Mouse (Mus musculus) heart, embryonic 14.5 days (tissue): ENCODE results near the gene Spg20. TPM values are rescaled to one million over a fixed set of nuclear protein-coding genes. Genes with fewer than 3 reads are reported as not detected.

Source experiments
- ATAC-seq: fragments of 200-750 bp; cut with Nextera tagmentation; 2 replicates; pipeline ENCODE4 v1.8.0; 2017; ENCODE audit warnings: low read depth, moderate TSS enrichment; ENCODE audit not compliant: insufficient number of reproducible peaks, insufficient read depth, low FRiP score
- H3K27ac ChIP-seq, 2 experiments: fragments of 200-500 bp in 1 of 2; fragments of 300-500 bp in 1 of 2; sonication (generic) in 1 of 2; replicated peaks in 1 of 2; 2 replicates each; pipeline ENCODE4 v1.5.1; 2012 to 2014; ENCODE audit warnings: low read depth in 2 of 2, low read length in 2 of 2, control low read depth in 1 of 2, mild to moderate bottlenecking in 1 of 2, mixed read lengths in 1 of 2; ENCODE audit not compliant: control insufficient read depth in 1 of 2, insufficient read depth in 1 of 2
- H3K27me3 ChIP-seq: fragments of 300-500 bp; sonication (generic); 2 replicates; pipeline ENCODE4 v1.6.1; 2014; ENCODE audit warnings: mild to moderate bottlenecking, low read length, control low read depth; ENCODE audit not compliant: control insufficient read depth, insufficient read depth
- H3K36me3 ChIP-seq: fragments of 300-500 bp; sonication (generic); 2 replicates; pipeline ENCODE4 v1.6.1; 2014; ENCODE audit warnings: mild to moderate bottlenecking, control low read depth, low read length, mixed read lengths; ENCODE audit not compliant: control insufficient read depth, insufficient read depth
- H3K4me1 ChIP-seq, 2 experiments: fragments of 200-500 bp in 1 of 2; fragments of 300-500 bp in 1 of 2; sonication (generic) in 1 of 2; 2 replicates each; pipeline ENCODE4 v1.6.1; 2012 to 2014; ENCODE audit warnings: low read length in 2 of 2, control low read depth in 1 of 2, mixed read lengths in 1 of 2; ENCODE audit not compliant: control insufficient read depth in 2 of 2, insufficient read depth in 2 of 2
- H3K4me2 ChIP-seq: fragments of 300-500 bp; sonication (generic); 2 replicates; pipeline ENCODE4 v1.6.1; 2014; ENCODE audit warnings: mild to moderate bottlenecking, low read length
- H3K4me3 ChIP-seq, 2 experiments: fragments of 200-500 bp in 1 of 2; fragments of 300-500 bp in 1 of 2; sonication (generic) in 1 of 2; 2 replicates each; pipeline ENCODE4 v1.5.1; 2012 to 2014; ENCODE audit warnings: low read length in 2 of 2, mild to moderate bottlenecking in 2 of 2, control low read depth in 1 of 2, low read depth in 1 of 2, moderate library complexity in 1 of 2; ENCODE audit not compliant: control insufficient read depth in 1 of 2, insufficient read depth in 1 of 2
- H3K9ac ChIP-seq: fragments of 300-500 bp; sonication (generic); 2 replicates; pipeline ENCODE4 v1.6.1; 2014; ENCODE audit warnings: mild to moderate bottlenecking, low read length
- H3K9me3 ChIP-seq: fragments of 300-500 bp; sonication (generic); 2 replicates; pipeline ENCODE4 v1.6.1; 2016; ENCODE audit warnings: low read length, control low read depth; ENCODE audit not compliant: control insufficient read depth
- WGBS: fragments of 180-500 bp; shearing (Covaris S2); extraction: QIAGEN DNeasy Blood & Tissue Kit; methylation state at CpG from one replicate; pipeline ENCODE4 v1.1.7; 2014; 5-methylcytosine and 5-hydroxymethylcytosine counted together
- polyA plus RNA-seq: library from polyadenylated mRNA; unstranded; fragments of >200 nt; fragmentation: Nextera tagmentation; extraction: Ambion mirVana; gene quantifications from 2 replicates; pipeline ENCODE4 v1.2.1, GENCODE M21; 2014

Spg20 gene
- polyA plus RNA-seq, 1 experiment from 2014 or later: 35.1 TPM

DNA sequence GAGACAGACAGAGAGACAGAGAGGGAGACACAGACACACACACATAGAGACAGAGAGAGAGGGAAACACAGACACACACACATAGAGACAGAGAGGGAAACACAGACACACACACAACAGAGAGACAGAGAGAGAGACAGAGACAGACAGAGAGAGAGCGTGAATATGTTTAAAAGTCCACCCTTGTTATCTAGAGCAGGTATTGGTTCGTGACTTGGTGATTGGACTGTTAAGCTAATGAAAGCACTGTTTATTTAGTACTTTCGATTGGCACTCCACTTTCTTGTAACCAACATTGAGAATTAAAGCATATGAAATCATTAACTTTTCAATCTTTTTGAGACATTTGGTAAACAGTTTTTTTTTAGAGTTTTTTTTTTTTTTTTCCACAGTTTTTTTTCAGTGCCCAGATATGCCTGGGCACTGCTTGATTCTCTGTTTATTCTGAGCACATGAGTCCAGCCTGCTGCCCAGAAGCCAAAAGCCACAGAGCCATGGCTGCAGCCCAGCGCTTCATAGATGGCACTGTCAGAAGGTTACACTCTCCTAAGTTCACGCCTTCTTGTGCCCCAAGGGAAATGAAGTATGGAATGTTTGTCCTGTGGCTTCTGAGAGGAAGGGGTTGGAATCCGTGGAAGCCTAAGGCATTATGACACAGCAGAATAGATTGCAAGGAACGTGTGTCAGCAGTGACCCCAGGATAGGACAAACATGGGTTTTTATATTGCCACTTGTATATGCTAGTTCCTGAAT lies 2.6 kb downstream of the Spg20 start:
- H3K4me2 ChIP-seq: 0 out of 2 replicates have a peak overlapping the region, but pooled peaks have one; percentile 14
- H3K4me1 ChIP-seq: peaks cover 10 to 27% of the 10 kb centered on the region in 2 experiments
- H3K27me3 ChIP-seq: no peaks in the 10 kb centered on the region
- WGBS: 37% methylated on average over 7 of the region's 7 CpGs
- no peak overlapping the region for H3K4me3 ChIP-seq
- peaks cover 29% of the 10 kb centered on the region for H3K36me3 ChIP-seq
- no peaks in the 10 kb centered on the region for H3K9me3 ChIP-seq
- no peak overlapping the region for H3K9ac ChIP-seq
- ATAC-seq: no peak
- peak overlapping the region; percentile 16 to 38; a peak in 3 of 4 replicates for H3K27ac ChIP-seq

- peaks cover 32% of the 10 kb centered on the region for H3K36me3 ChIP-seq
- peaks cover 12 to 28% of the 10 kb centered on the region in 2 experiments for H3K4me1 ChIP-seq
- H3K9ac ChIP-seq: no peak overlapping the region
- no peak overlapping the region for H3K4me2 ChIP-seq
- no peak for ATAC-seq
- no peak overlapping the region for H3K4me3 ChIP-seq
- peak overlapping the region in 1 of 2 experiments; percentile 38; a peak in 1 of 4 replicates for H3K27ac ChIP-seq
- H3K27me3 ChIP-seq: no peaks in the 10 kb centered on the region
- no peaks in the 10 kb centered on the region for H3K9me3 ChIP-seq
- 40% methylated on average over 1 of the region's 1 CpGs for WGBS
Observed at GRCm38 (mm10) chr3:55115071-55115470, 3.2 kb downstream of the Spg20 start.

GRCm38 (mm10) chr3:55115989-55116388 lies 4.1 kb downstream of the Spg20 start:
- Histone ChIP-seq H3K27ac (no peak overlapping the region), H3K4me3 (no peak overlapping the region), H3K4me1 (peaks cover 15 to 32% of the 10 kb centered on the region in 2 experiments), H3K4me2 (peak overlapping the region; percentile 35), H3K27me3 (no peaks in the 10 kb centered on the region), H3K36me3 (peaks cover 41% of the 10 kb centered on the region), H3K9me3 (no peaks in the 10 kb centered on the region), H3K9ac (no peak overlapping the region)
- WGBS: 24% methylated on average over 8 of the region's 8 CpGs
- no peak for ATAC-seq

DNA sequence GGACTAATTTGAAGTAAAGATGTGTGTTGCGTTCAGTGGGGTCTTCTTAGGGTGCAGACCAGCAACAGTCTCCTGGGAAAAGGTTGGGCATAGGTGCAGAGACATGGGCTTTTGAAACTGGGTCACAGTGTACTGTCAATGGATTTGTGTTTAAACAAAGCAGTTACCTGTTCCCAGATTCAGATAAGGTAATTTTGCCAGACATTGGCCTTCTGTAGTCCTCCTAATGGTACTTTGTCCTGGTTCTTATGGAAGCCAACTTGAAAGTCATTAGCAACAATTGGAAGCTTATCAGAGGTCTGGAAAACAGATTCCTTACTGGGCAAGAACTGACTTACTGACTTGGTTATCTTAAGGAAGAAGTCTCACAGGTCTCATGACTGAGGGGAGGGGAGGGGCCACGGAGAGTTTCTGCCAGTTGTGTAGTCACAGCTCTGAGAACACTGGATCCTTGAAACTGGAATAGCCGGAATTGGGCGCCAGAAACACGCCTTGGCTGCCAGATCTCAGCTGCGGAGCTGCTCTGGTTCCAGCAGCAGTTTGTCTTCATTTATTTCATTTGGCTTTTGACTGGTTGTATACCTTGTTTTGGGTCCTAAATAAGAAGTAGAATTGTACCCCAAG lies 7.5 kb downstream of the Spg20 start:
- Histone ChIP-seq H3K9me3 (no peaks in the 10 kb centered on the region), H3K27me3 (no peaks in the 10 kb centered on the region), H3K36me3 (peaks cover 71% of the 10 kb centered on the region), H3K9ac (no peak overlapping the region), H3K4me2 (no peak overlapping the region), H3K4me3 (no peak overlapping the region), H3K27ac (no peak overlapping the region), H3K4me1 (peaks cover 15 to 30% of the 10 kb centered on the region in 2 experiments)
- WGBS: 75% methylated on average over 6 of the region's 6 CpGs
- ATAC-seq: no peak

- Histone ChIP-seq H3K9ac (no peak overlapping the region), H3K36me3 (peaks cover 93% of the 10 kb centered on the region), H3K4me3 (no peak overlapping the region), H3K27ac (no peak overlapping the region), H3K4me1 (peaks cover 5 to 10% of the 10 kb centered on the region in 2 experiments), H3K27me3 (no peaks in the 10 kb centered on the region), H3K4me2 (no peak overlapping the region), H3K9me3 (no peaks in the 10 kb centered on the region)
- 59% methylated on average over 3 of the region's 3 CpGs for WGBS
- no peak for ATAC-seq
Observed at GRCm38 (mm10) chr3:55122336-55122870, 10.5 kb downstream of the Spg20 start.

- Histone ChIP-seq H3K4me1 (peaks cover 5 to 10% of the 10 kb centered on the region in 2 experiments), H3K9ac (no peak overlapping the region), H3K9me3 (no peaks in the 10 kb centered on the region), H3K27me3 (no peaks in the 10 kb centered on the region), H3K4me3 (no peak overlapping the region), H3K36me3 (peaks cover 93% of the 10 kb centered on the region), H3K27ac (no peak overlapping the region), H3K4me2 (no peak overlapping the region)
- 93% methylated on average over 4 of the region's 4 CpGs for WGBS
- no peak for ATAC-seq
Observed at GRCm38 (mm10) chr3:55123064-55123463, 11.2 kb downstream of the Spg20 start.

DNA sequence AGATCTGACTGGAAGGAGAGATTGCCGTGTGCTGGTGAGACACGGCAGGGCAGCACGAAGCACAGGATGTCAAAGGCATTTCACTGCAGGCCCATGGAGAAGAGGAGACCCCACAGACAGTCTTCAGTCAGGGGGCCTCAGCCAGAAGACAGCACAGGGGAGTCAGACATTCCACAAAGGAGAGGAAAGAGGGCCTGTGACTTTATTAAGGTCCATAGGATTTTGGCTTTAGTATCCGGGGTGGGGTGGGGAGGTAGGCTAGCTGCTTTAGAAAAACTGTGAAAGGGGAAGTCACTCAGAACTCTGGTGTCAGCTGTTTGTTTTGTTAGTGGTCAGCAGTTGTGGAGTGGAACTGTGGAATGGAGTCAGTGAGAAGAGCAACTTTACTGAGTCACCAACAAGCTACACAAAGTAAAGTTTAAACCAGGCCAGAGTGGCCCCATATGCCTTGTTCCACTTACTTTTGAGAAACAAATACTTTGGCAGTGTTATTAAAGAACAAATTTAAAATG lies 17.3 kb downstream of the Spg20 start:
- Histone ChIP-seq H3K4me3 (no peak overlapping the region), H3K27me3 (no peaks in the 10 kb centered on the region), H3K27ac (peak overlapping the region in 1 of 2 experiments; percentile 35; a peak in 2 of 4 replicates), H3K9me3 (no peaks in the 10 kb centered on the region), H3K36me3 (peaks cover 99% of the 10 kb centered on the region), H3K4me2 (no peak overlapping the region), H3K9ac (no peak overlapping the region), H3K4me1 (no peaks in the 10 kb centered on the region; a peak in 1 of 4 replicates)
- no peak for ATAC-seq
- WGBS: 73% methylated on average over 4 of the region's 4 CpGs
